ENCODE assay signal across 10 mouse cellular contexts in the genomic region with DNA sequence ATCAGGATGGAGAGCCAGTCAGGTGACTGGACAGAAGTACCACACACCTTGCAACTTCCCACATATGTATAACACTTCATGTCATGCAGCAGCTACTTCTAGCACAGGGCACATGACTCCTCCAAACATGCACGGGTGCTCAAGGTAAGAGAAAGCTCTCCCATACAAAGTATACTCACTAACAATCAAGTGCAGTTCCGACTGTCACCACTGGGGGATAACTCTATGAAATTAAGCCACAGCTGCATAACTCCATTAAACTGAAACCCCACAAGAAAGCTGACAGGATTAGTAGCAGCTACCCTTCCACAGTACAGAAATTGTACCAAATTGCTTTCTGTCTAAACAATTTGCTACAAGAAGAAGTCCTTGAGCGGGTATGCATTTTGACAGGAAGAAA.
A peak's percentile ranks its signal among the peaks of the same experiment; 100 is the strongest.
DNase-seq lines count a peak whose midpoint lies in the region; ATAC-seq and TF ChIP-seq lines count a peak whose summit lies in the region.
"Had no signal": no experiment of that assay in that cellular context is flagged by ENCODE, and none has a peak within 500 bp of the region (broad histone marks: within the 10 kb centered on the region; RNA-seq: fewer than 3 reads in every experiment).

No protein-coding gene starts in this region.

- intact Hi-C loops in gastrocnemius, postnatal 14 days (cut with DNase I; ENCODE audit: low total_unique reads), result no loop called here

- peak; percentile 79 for TF ChIP-seq CTCF in layer of hippocampus, adult 2 months (conservative IDR thresholded peaks at IDR 0.05)

- ATAC-seq in inflammation-experienced regulatory T-cells, adult 6 months, result peak; percentile 17
- ATAC-seq in frontal cortex, adult (ENCODE audit: low TSS enrichment), result no peak

- peak; percentile 35 to 55 for DNase-seq in cerebellum, postnatal 14 days
- DNase-seq in cerebellum, adult 9-10 months, result no peak
- DNase-seq in layer of hippocampus, adult 2 months (ENCODE audit: low spot score in 2 of 2), result no peak
- no peak for DNase-seq in layer of hippocampus, adult 18-20 months (ENCODE audit: low spot score in 2 of 2)
- peak; percentile 51 for DNase-seq in ES-CJ7 (ENCODE audit: low read depth, low spot score)
- no peak for DNase-seq in gastrocnemius, postnatal 14 days
- DNase-seq: cerebellum, adult 8-10 months had no signal

- no peak overlapping the region for H3K4me3 ChIP-seq in layer of hippocampus, adult 2 months
- H3K4me3 ChIP-seq: lung, embryonic 15.5 days had no signal

- no peak overlapping the region for H3K27ac ChIP-seq in layer of hippocampus, adult 2 months
- H3K27ac ChIP-seq: lung, embryonic 15.5 days had no signal

Comparison
In these comparisons a context has a peak if more than half of its experiments do, and no peak if none do; other contexts are left out.
1. DNase-seq: peak in cerebellum, postnatal 14 days (2 of 2) and ES-CJ7 (single experiment); none in cerebellum, adult 9-10 months (single experiment), layer of hippocampus, adult 2 months (0 of 2), layer of hippocampus, adult 18-20 months (0 of 2) and gastrocnemius, postnatal 14 days (single experiment).